Mouse (Mus musculus) T-helper 1 cell (primary cell): ENCODE results near the gene Ruvbl1.

Experiments used
- in situ Hi-C: fragments of 300-600 bp; cut with MboI, MseI; formaldehyde crosslinking; loops from one replicate; pipeline ENCODE4 v1.15.1; 2025; ENCODE audit warnings: high pct_unique_total_duplicates

Ruvbl1 gene

GRCm38 (mm10) chr6:88544241-88544640 is 79.0 kb downstream of the Ruvbl1 start:
- in situ Hi-C loops, result no loop called here

- in situ Hi-C loops, result no loop called here
These were observed 79.6 kb downstream of the Ruvbl1 start for GRCm38 (mm10) chr6:88544644-88545396.

GRCm38 (mm10) chr6:88545397-88545790 is 80.2 kb downstream of the Ruvbl1 start:
- in situ Hi-C loops, result no loop called here
